Mouse (Mus musculus) embryonic facial prominence, embryonic 13.5 days (tissue): ENCODE data around the gene Ist1. TPM values are rescaled to one million over a fixed set of nuclear protein-coding genes. Genes with fewer than 3 reads are reported as not detected.
A peak's percentile ranks its signal among the peaks of the same experiment; 100 is the strongest.

Source experiments
- ATAC-seq: fragments of 200-750 bp; cut with Nextera tagmentation; 2 replicates; pipeline ENCODE4 v1.8.0; 2017; ENCODE audit warnings: low read depth; ENCODE audit not compliant: insufficient number of reproducible peaks, insufficient read depth, low FRiP score, low TSS enrichment
- H3K27ac ChIP-seq: fragments of 300-500 bp; sonication (generic); 2 replicates; pipeline ENCODE4 v1.5.1; 2015; ENCODE audit warnings: moderate library complexity, mild to moderate bottlenecking, inconsistent platforms
- H3K27me3 ChIP-seq: fragments of 300-500 bp; sonication (generic); 2 replicates; pipeline ENCODE4 v1.6.1; 2015; ENCODE audit warnings: mild to moderate bottlenecking, inconsistent platforms
- H3K36me3 ChIP-seq: fragments of 300-500 bp; sonication (generic); 2 replicates; pipeline ENCODE4 v1.6.1; 2015; ENCODE audit warnings: mild to moderate bottlenecking, inconsistent platforms
- H3K4me1 ChIP-seq: fragments of 300-500 bp; sonication (generic); 2 replicates; pipeline ENCODE4 v1.6.1; 2015; ENCODE audit warnings: inconsistent platforms
- H3K4me2 ChIP-seq: fragments of 300-500 bp; sonication (generic); 2 replicates; pipeline ENCODE4 v1.6.1; 2015; ENCODE audit warnings: moderate library complexity, mild to moderate bottlenecking, inconsistent platforms
- H3K4me3 ChIP-seq: fragments of 300-500 bp; sonication (generic); 2 replicates; pipeline ENCODE4 v1.5.1; 2015; ENCODE audit warnings: mild to moderate bottlenecking, inconsistent platforms
- H3K9ac ChIP-seq: fragments of 300-500 bp; sonication (generic); 2 replicates; pipeline ENCODE4 v1.6.1; 2015; ENCODE audit warnings: mild to moderate bottlenecking, inconsistent platforms
- H3K9me3 ChIP-seq: fragments of 300-500 bp; sonication (generic); 2 replicates; pipeline ENCODE4 v1.6.1; 2016; ENCODE audit warnings: inconsistent platforms
- WGBS: fragments of 180-500 bp; shearing (Covaris S2); methylation state at CpG from one replicate; pipeline ENCODE4 v1.1.7; 2015; ENCODE audit warnings: mixed read lengths; 5-methylcytosine and 5-hydroxymethylcytosine counted together
- polyA plus RNA-seq: library from polyadenylated mRNA; unstranded; fragments of >200 nt; fragmentation: Nextera tagmentation; extraction: Ambion mirVana; gene quantifications from 2 replicates; pipeline ENCODE4 v1.2.1, GENCODE M21; 2015

Ist1 gene
- polyA plus RNA-seq, 1 experiment from 2014 or later, result 169 TPM

GRCm38 (mm10) chr8:109706076-109706873 lies 13.2 kb upstream of the Ist1 start:
- under 1% methylated on average over 29 of the region's 30 CpGs for WGBS
- H3K4me3 ChIP-seq, result peak overlapping the region; percentile 94
- H3K27me3 ChIP-seq, result no peaks in the 10 kb centered on the region
- peak; percentile 43; the same call in 1 of the 2 replicates for ATAC-seq
- H3K36me3 ChIP-seq, result peaks cover 36% of the 10 kb centered on the region
- peak overlapping the region; percentile 98 for H3K27ac ChIP-seq
- H3K9ac ChIP-seq, result peak overlapping the region; percentile 99
- peaks cover 30% of the 10 kb centered on the region for H3K4me1 ChIP-seq
- peak overlapping the region; percentile 88 for H3K4me2 ChIP-seq
- H3K9me3 ChIP-seq, result no peaks in the 10 kb centered on the region

GRCm38 (mm10) chr8:109705320-109706075 lies 12.4 kb upstream of the Ist1 start, which contains the start of gene Zfp821:
Gene Zfp821, plus strand, starts transcription at chr8:109705546.
- Histone ChIP-seq H3K9ac (peak within 1 kb of the TSS; percentile 99), H3K27me3 (no peaks in the 10 kb centered on the region), H3K4me3 (peak within 1 kb of the TSS; percentile 94), H3K4me1 (peaks cover 30% of the 10 kb centered on the region), H3K9me3 (no peaks in the 10 kb centered on the region), H3K36me3 (peaks cover 28% of the 10 kb centered on the region), H3K27ac (peak within 1 kb of the TSS; percentile 98), H3K4me2 (peak within 1 kb of the TSS; percentile 88)
- peak; percentile 84 for ATAC-seq
- under 1% methylated on average over 69 of the region's 100 CpGs for WGBS

DNA sequence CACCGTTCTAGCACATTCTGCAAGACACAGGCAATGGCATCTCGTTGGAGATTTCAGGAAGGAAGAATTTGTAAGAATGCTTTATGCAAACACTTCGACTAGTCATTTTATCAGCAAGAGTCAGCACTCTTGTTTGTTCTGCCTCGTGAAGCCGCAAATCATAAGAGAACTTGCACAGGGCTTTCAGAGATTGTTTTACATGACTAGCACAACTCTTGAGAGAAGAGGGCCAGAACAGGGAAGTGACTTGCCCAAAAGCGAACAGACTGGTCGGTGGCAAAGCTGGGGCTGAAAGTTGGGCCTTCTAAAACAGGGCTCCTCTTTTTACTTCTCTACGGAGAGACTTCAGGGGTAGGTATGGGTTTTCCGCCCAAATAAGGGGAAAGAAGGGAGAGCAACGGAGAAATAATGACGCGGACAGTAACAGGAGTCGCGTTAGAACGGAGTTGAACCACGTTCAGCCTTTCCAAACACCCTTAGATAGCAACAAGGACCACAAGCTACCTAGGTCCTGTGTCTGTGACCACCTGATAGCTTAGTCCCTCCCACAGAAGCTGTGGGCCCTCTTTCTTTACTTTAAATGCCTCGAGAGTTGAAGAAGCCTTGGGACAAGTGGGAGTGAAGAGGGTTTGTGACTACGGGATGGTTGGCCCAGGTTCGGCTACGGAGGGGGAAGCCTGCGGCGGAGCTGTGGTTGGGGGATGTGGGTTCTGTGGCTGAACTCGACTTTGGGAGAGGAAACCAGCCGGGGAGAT lies 11.7 kb upstream of the Ist1 start:
- peaks cover 30% of the 10 kb centered on the region for H3K4me1 ChIP-seq
- no peaks in the 10 kb centered on the region for H3K9me3 ChIP-seq
- peak overlapping the region; percentile 99 for H3K9ac ChIP-seq
- ATAC-seq, result no peak
- H3K4me2 ChIP-seq, result peak overlapping the region; percentile 88
- H3K27me3 ChIP-seq, result no peaks in the 10 kb centered on the region
- peaks cover 20% of the 10 kb centered on the region for H3K36me3 ChIP-seq
- peak overlapping the region; percentile 51 for H3K27ac ChIP-seq
- H3K4me3 ChIP-seq, result peak overlapping the region; percentile 94
- 11% methylated on average over 24 of the region's 24 CpGs for WGBS

DNA sequence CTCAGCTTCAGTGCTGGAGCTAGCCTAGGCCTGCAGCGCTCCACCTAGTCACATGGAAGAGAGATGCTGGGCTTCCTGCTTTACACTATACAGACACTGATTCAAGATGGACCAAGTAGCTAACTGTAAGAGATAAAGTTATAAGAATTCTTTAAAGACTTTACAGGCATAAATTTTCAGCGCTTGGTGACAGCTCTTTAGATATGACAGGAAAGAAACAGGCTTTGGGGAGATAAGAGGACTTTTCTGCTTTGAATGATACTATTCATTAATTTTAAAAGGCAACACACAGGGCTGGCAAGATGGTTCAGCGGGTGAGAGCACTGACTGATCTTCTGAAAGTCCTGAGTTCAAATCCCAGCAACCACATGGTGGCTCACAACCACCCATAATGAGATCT lies 5.4 kb upstream of the Ist1 start:
- Histone ChIP-seq H3K36me3 (no peaks in the 10 kb centered on the region), H3K27ac (no peak overlapping the region), H3K4me2 (no peak overlapping the region), H3K4me1 (peaks cover 8% of the 10 kb centered on the region), H3K4me3 (no peak overlapping the region), H3K27me3 (no peaks in the 10 kb centered on the region), H3K9me3 (no peaks in the 10 kb centered on the region), H3K9ac (no peak overlapping the region)
- 85% methylated on average over 3 of the region's 3 CpGs for WGBS
- ATAC-seq, result no peak

DNA sequence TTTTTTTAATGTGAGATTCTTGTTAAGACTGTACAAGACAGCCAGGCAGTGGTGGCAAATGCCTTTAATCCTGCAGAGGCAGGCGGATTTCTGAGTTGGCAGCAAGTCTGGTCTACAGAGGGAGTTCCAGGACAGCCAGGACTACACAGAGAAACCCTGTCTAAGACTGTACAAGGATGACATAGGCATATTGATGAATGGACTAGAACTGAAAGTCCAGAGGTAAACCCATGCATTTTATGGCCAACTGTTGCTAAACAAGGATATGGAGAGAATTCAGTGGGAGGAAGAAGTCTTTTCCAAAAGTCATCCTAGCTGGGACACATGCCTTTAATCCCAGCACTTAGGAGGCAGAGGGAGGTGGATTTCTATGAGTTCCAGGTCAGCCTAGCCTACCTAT lies 4.7 kb upstream of the Ist1 start:
- Histone ChIP-seq H3K4me2 (no peak overlapping the region), H3K9ac (no peak overlapping the region), H3K9me3 (no peaks in the 10 kb centered on the region), H3K4me3 (no peak overlapping the region), H3K27me3 (no peaks in the 10 kb centered on the region), H3K27ac (no peak overlapping the region), H3K36me3 (no peaks in the 10 kb centered on the region), H3K4me1 (peaks cover 8% of the 10 kb centered on the region)
- 62% methylated on average over 1 of the region's 1 CpGs for WGBS
- no peak for ATAC-seq

DNA sequence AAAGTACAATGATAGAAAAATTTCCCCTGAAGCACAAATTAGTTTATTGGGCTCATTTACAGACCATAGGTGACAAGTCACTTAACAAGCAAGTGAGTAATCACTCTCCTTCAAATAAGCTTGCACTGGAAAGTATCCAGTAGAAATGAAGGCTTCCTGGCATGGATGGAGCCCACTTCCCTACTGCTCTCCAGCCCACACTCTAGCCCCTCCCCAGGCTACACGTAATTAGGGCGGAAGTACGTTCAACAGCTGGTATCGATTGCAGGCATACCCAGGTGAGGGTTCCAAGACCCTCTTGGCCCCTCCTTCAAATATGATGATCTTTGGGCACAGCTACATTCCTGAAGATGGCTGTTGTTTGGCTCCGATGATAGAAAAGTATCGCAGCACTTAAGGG lies 1.1 kb upstream of the Ist1 start:
- Histone ChIP-seq H3K9ac (no peak overlapping the region), H3K9me3 (no peaks in the 10 kb centered on the region), H3K27ac (no peak overlapping the region), H3K4me1 (peaks cover 25% of the 10 kb centered on the region), H3K4me3 (peak overlapping the region; percentile 96; the same call in 1 of the 2 replicates), H3K4me2 (peak overlapping the region; percentile 73), H3K36me3 (no peaks in the 10 kb centered on the region), H3K27me3 (no peaks in the 10 kb centered on the region)
- 33% methylated on average over 6 of the region's 6 CpGs for WGBS
- ATAC-seq, result no peak

DNA sequence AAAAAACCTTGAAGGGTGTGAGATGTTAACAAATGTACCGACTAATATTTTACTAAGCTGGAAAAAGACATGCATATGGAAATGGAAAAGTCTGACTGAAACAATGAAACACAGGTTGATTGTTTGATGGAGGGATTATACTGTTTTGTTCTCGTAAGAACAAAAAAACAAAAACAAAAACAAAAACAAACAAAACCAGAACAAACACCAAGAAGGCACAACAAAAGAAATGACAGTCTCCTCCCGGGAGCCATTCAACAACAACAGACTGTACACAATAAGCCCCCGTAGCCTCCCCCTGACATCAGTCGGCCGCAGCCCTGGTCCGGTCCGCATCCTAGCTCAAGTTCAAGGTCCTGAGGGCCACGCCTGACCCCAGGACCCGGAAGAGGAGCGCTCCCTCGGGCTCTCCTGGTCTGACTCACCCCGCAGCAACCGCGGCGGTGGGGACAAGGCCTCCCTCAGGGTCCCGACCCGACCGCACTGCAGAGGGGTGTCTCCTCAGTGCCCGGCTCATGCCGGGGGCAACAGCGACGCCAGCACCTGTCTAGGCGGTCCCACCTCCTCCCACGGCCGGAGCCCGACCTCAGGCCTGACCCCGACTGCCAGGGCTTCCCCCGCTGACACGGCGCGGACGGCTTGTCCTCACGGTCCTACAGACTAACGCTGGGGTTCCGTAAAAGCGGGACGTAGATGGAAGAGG lies 466 bp downstream of the Ist1 start:
- H3K36me3 ChIP-seq, result peaks cover 4% of the 10 kb centered on the region; the same call in 1 of the 2 replicates
- peak overlapping the region; percentile 73 for H3K4me2 ChIP-seq
- peak overlapping the region; percentile 97 for H3K9ac ChIP-seq
- no peaks in the 10 kb centered on the region for H3K27me3 ChIP-seq
- peak overlapping the region; percentile 96 for H3K4me3 ChIP-seq
- peaks cover 25% of the 10 kb centered on the region for H3K4me1 ChIP-seq
- peak overlapping the region; percentile 77 for H3K27ac ChIP-seq
- no peaks in the 10 kb centered on the region for H3K9me3 ChIP-seq
- under 1% methylated on average over 38 of the region's 38 CpGs for WGBS
- ATAC-seq, result peak; percentile 53

- 43% methylated on average over 5 of the region's 5 CpGs for WGBS
- H3K4me1 ChIP-seq, result peaks cover 25% of the 10 kb centered on the region
- peak overlapping the region; percentile 97 for H3K9ac ChIP-seq
- H3K4me3 ChIP-seq, result peak overlapping the region; percentile 96
- H3K9me3 ChIP-seq, result no peaks in the 10 kb centered on the region
- no peaks in the 10 kb centered on the region for H3K27me3 ChIP-seq
- ATAC-seq, result no peak
- H3K36me3 ChIP-seq, result peaks cover 4% of the 10 kb centered on the region; the same call in 1 of the 2 replicates
- no peak overlapping the region for H3K27ac ChIP-seq
- peak overlapping the region; percentile 73 for H3K4me2 ChIP-seq
Measured at GRCm38 (mm10) chr8:109691769-109692168, 1.3 kb downstream of the Ist1 start.

GRCm38 (mm10) chr8:109687248-109687647 lies 5.8 kb downstream of the Ist1 start:
- WGBS, result 88% methylated on average over 5 of the region's 5 CpGs
- H3K9me3 ChIP-seq, result no peaks in the 10 kb centered on the region
- ATAC-seq, result no peak
- no peak overlapping the region for H3K27ac ChIP-seq
- H3K4me2 ChIP-seq, result no peak overlapping the region
- no peak overlapping the region for H3K9ac ChIP-seq
- H3K36me3 ChIP-seq, result peaks cover 22% of the 10 kb centered on the region
- H3K4me3 ChIP-seq, result no peak overlapping the region
- H3K4me1 ChIP-seq, result peaks cover 24% of the 10 kb centered on the region
- H3K27me3 ChIP-seq, result no peaks in the 10 kb centered on the region

DNA sequence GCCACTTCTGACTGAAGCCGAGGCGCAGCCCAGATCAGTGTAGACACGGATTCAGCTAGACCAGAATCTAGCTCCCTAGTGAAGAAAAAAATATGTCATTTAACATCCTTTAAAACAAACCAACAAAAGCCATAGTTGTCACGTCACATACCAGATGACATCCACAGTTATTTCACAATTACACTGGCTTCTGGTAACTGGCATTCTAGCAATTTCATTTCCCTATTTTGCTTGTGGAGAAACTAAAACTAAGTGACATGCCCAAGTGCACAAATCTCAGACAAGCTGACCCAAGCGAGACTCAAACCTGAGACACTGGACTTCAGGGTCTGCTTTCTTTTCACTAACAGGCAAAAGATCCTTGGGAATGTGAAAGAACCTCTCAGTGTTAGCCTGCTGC lies 10.9 kb downstream of the Ist1 start:
- Histone ChIP-seq H3K9ac (no peak overlapping the region), H3K4me3 (no peak overlapping the region), H3K36me3 (peaks cover 67% of the 10 kb centered on the region), H3K4me2 (no peak overlapping the region), H3K27me3 (no peaks in the 10 kb centered on the region), H3K9me3 (no peaks in the 10 kb centered on the region), H3K27ac (no peak overlapping the region), H3K4me1 (peaks cover 6% of the 10 kb centered on the region; the same call in 1 of the 2 replicates)
- WGBS, result 90% methylated on average over 5 of the region's 5 CpGs
- ATAC-seq, result no peak

GRCm38 (mm10) chr8:109681535-109681934 lies 11.5 kb downstream of the Ist1 start:
- Histone ChIP-seq H3K9me3 (no peaks in the 10 kb centered on the region), H3K36me3 (peaks cover 73% of the 10 kb centered on the region), H3K27ac (no peak overlapping the region), H3K9ac (no peak overlapping the region), H3K4me1 (peaks cover 6% of the 10 kb centered on the region; the same call in 1 of the 2 replicates), H3K4me3 (no peak overlapping the region), H3K27me3 (no peaks in the 10 kb centered on the region), H3K4me2 (no peak overlapping the region)
- WGBS, result 77% methylated on average over 3 of the region's 3 CpGs
- ATAC-seq, result no peak
